Mouse (Mus musculus) kidney, adult 2 months (tissue): ENCODE data around the gene Irf2bpl. TPM values are rescaled to one million over a fixed set of nuclear protein-coding genes. Genes with fewer than 3 reads are reported as not detected.
A peak's percentile ranks its signal among the peaks of the same experiment; 100 is the strongest.

Source experiments
- DNase-seq: peaks from one replicate; pipeline ENCODE4 v3.0.0; 2021
- H3K27ac ChIP-seq: fragments of 200-500 bp; 2 replicates; pipeline ENCODE4 v1.5.1; 2012; ENCODE audit warnings: low read depth, low read length, control low read depth, inconsistent platforms; ENCODE audit not compliant: insufficient read depth
- H3K27me3 ChIP-seq: fragments of 200-500 bp; replicated peaks from 2 replicates; pipeline ENCODE4 v1.6.1; 2012; ENCODE audit warnings: mild to moderate bottlenecking, moderate library complexity, low read length, inconsistent platforms; ENCODE audit not compliant: control insufficient read depth, insufficient read depth
- H3K36me3 ChIP-seq: fragments of 200-500 bp; 2 replicates; pipeline ENCODE4 v1.6.1; 2012; ENCODE audit warnings: mild to moderate bottlenecking, moderate library complexity, low read length, inconsistent platforms; ENCODE audit not compliant: control insufficient read depth, insufficient read depth
- H3K4me1 ChIP-seq: fragments of 200-500 bp; 2 replicates; pipeline ENCODE4 v1.6.1; 2011; ENCODE audit warnings: low read length; ENCODE audit not compliant: control insufficient read depth, insufficient read depth
- H3K4me3 ChIP-seq: fragments of 200-500 bp; 2 replicates; pipeline ENCODE4 v1.5.1; 2011; ENCODE audit warnings: mild to moderate bottlenecking, low read depth, low read length, control low read depth; ENCODE audit not compliant: insufficient read depth
- CTCF ChIP-seq: fragments of 200-500 bp; conservative IDR thresholded peaks from 2 replicates; pipeline ENCODE4 v1.5.1; 2011; ENCODE audit warnings: low read depth, mild to moderate bottlenecking, control low read depth, low read length, moderate library complexity, mixed read lengths; ENCODE audit not compliant: insufficient read depth, insufficient read length
- POLR2A ChIP-seq: fragments of 200-500 bp; IDR thresholded peaks from one replicate; pipeline ENCODE4 v1.6.1; 2011; ENCODE audit warnings: low read depth, low read length, control low read depth
- WGBS: fragments of 180-500 bp; shearing (Covaris S2); methylation state at CpG from one replicate; pipeline ENCODE4 v1.1.7; 2018; 5-methylcytosine and 5-hydroxymethylcytosine counted together
- polyA plus RNA-seq: library from polyadenylated mRNA; depleted of rRNA; stranded (reverse); fragments of >200 nt; gene quantifications from 2 replicates; pipeline ENCODE4 v1.2.3, GENCODE M21; 2012

Irf2bpl gene
- polyA plus RNA-seq, 1 experiment = 22.0 TPM

GRCm38 (mm10) chr12:86911482-86911931 lies 26.9 kb upstream of the Irf2bpl start:
- no peaks in the 10 kb centered on the region for H3K27me3 ChIP-seq
- WGBS = 74% methylated on average over 10 of the region's 10 CpGs
- H3K36me3 ChIP-seq = no peaks in the 10 kb centered on the region
- no peaks in the 10 kb centered on the region; the same call in 1 of the 2 replicates for H3K4me1 ChIP-seq
- no peak overlapping the region for H3K27ac ChIP-seq
- H3K4me3 ChIP-seq = no peak overlapping the region
- no peak for DNase-seq
- TF ChIP-seq CTCF = no peak
- no peak for TF ChIP-seq POLR2A

- no peak overlapping the region for H3K4me3 ChIP-seq
- no peaks in the 10 kb centered on the region for H3K27me3 ChIP-seq
- no peak overlapping the region for H3K27ac ChIP-seq
- DNase-seq = peak; percentile 91
- H3K36me3 ChIP-seq = no peaks in the 10 kb centered on the region
- peaks cover 21% of the 10 kb centered on the region; the same call in 1 of the 2 replicates for H3K4me1 ChIP-seq
- WGBS = 2% methylated on average over 15 of the region's 15 CpGs
- TF ChIP-seq POLR2A (no peak), CTCF (peak; percentile 92)
Measured at GRCm38 (mm10) chr12:86906395-86906794, 21.8 kb upstream of the Irf2bpl start.

GRCm38 (mm10) chr12:86905876-86906275 lies 21.3 kb upstream of the Irf2bpl start:
- TF ChIP-seq CTCF (no peak), POLR2A (no peak)
- H3K27ac ChIP-seq = no peak overlapping the region
- H3K4me3 ChIP-seq = no peak overlapping the region
- peaks cover 21% of the 10 kb centered on the region; the same call in 1 of the 2 replicates for H3K4me1 ChIP-seq
- no peak for DNase-seq
- H3K27me3 ChIP-seq = no peaks in the 10 kb centered on the region
- WGBS = 42% methylated on average over 7 of the region's 7 CpGs
- H3K36me3 ChIP-seq = no peaks in the 10 kb centered on the region

- no peak overlapping the region for H3K27ac ChIP-seq
- peak; percentile 73 for DNase-seq
- TF ChIP-seq CTCF (peak; percentile 69), POLR2A (no peak)
Measured at GRCm38 (mm10) chr12:86905203-86905602, 20.6 kb upstream of the Irf2bpl start.

GRCm38 (mm10) chr12:86903828-86904806 lies 19.5 kb upstream of the Irf2bpl start:
- DNase-seq = peak; percentile 91
- TF ChIP-seq POLR2A = no peak
- no peak for TF ChIP-seq CTCF
- peak overlapping the region; percentile 93 for H3K27ac ChIP-seq
- H3K4me3 ChIP-seq = no peak overlapping the region
- H3K36me3 ChIP-seq = no peaks in the 10 kb centered on the region
- H3K27me3 ChIP-seq = no peaks in the 10 kb centered on the region
- peaks cover 29% of the 10 kb centered on the region for H3K4me1 ChIP-seq
- WGBS = 73% methylated on average over 11 of the region's 11 CpGs

More at GRCm38 (mm10) chr12:86905203-86905602, 20.6 kb upstream of the Irf2bpl start:
- Histone ChIP-seq H3K4me3 (no peak overlapping the region), H3K36me3 (no peaks in the 10 kb centered on the region), H3K27me3 (no peaks in the 10 kb centered on the region), H3K4me1 (peaks cover 22% of the 10 kb centered on the region; the same call in 1 of the 2 replicates)
- 11% methylated on average over 4 of the region's 4 CpGs for WGBS

GRCm38 (mm10) chr12:86899461-86900179 lies 15.0 kb upstream of the Irf2bpl start:
- TF ChIP-seq CTCF = no peak
- TF ChIP-seq POLR2A = no peak
- H3K36me3 ChIP-seq = no peaks in the 10 kb centered on the region
- no peak overlapping the region for H3K4me3 ChIP-seq
- WGBS = 42% methylated on average over 11 of the region's 11 CpGs
- H3K27ac ChIP-seq = peak overlapping the region; percentile 41
- H3K4me1 ChIP-seq = peaks cover 45% of the 10 kb centered on the region
- H3K27me3 ChIP-seq = no peaks in the 10 kb centered on the region
- DNase-seq = peak; percentile 68

GRCm38 (mm10) chr12:86898448-86898847 lies 13.8 kb upstream of the Irf2bpl start:
- Histone ChIP-seq H3K4me1 (peaks cover 37% of the 10 kb centered on the region), H3K36me3 (no peaks in the 10 kb centered on the region), H3K27me3 (no peaks in the 10 kb centered on the region), H3K27ac (peak overlapping the region; percentile 24; the same call in 1 of the 2 replicates), H3K4me3 (no peak overlapping the region)
- TF ChIP-seq CTCF (no peak), POLR2A (no peak)
- 80% methylated on average over 3 of the region's 3 CpGs for WGBS
- DNase-seq = no peak
